Mouse (Mus musculus): Measurements from ENCODE around the gene Hmg20a.
"Not testable (repeated sequence)": the region's sequence is repeated elsewhere in the genome, so short reads cannot be mapped to it uniquely, and the experiment has no call there.

The Hmg20a gene

DNA sequence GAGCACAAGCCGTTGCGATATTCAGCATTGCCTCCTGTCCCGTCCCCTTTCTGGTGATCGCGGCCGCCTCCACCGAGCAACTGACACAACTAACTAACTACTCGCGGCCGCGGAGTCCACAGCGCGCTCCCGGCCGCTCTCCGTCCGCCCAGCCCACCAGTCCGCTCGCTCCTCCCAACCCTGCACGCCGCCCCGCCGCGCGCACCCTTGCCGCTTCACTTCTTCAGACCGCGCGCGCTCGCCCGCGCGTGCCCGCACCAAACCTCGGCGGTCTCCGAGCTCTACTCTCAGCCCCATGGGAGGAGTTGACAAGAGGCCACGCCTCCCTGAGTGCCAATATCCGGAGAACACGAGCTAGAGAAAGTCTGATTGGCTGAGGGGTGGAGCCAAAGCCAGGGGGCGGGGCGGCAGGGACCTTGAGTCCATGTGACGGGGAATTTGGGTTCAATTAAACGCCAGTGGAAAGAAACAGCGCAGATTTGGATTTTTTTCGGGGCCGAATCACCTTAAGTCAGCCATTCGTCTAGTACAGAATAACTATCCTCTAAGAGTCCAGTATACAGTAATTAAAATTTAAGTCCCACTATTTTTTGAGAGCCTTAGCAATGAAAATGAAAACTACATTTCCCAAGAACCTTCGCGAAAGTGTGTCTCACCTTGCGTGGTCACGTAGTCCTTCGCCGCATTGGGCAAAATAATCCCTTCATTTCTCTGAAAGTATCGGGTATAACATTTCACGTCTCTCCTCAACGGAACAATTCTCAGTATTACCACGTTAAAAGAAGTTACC, at the start of gene Hmg20a, which contains the start of gene Peak1:
Gene Hmg20a, plus strand, starts transcription at position 662 of the 790 bp plus-strand sequence.
Gene Peak1, minus strand, starts transcription at position 120 of the 790 bp plus-strand sequence.
- peak; percentile 100 for DNase-seq

- no peak for DNase-seq
These were observed 49.6 kb upstream of the Hmg20a start for GRCm38 (mm10) chr9:56368814-56369213.

DNA sequence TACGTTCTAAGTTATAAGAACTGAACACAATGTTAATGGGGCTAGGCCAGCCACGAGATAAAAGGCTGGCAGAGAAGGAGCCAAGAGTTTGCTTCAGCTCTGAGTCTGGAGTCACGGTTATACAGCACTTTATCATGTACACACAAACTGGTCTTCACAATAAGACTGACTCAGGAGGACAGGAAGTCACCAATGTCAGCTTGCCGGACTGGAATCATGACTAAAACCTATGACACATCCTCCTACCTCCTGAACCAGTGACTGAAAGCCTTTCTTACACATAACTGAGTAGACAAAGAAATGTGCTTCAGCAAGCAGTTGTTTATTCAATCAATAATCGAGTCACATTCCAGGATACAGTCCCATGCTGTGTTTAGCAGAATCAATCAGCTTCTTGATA, 47.7 kb upstream of the Hmg20a start:
- DNase-seq = no peak

DNA sequence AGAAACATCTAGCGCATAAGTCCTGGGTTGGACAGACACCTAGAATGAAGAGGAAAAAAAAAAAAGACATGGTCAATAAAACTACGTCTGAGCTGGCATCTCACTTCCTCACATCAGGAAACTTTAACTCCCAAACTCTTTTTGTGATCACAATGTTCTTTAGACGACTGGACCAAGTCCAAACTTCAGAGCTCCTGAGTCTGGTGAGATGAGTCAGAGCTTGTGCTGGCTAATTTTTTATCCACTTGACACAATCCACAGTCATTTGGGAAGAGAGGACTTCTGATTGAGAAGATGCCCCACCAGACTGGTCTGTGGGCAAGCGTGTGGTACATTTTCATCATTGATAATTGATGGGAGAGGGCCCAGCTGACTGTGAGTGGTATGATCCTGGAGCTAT, 44.0 kb upstream of the Hmg20a start:
- DNase-seq = no peak

GRCm38 (mm10) chr9:56382786-56383185, 35.6 kb upstream of the Hmg20a start:
- no peak for DNase-seq

DNA sequence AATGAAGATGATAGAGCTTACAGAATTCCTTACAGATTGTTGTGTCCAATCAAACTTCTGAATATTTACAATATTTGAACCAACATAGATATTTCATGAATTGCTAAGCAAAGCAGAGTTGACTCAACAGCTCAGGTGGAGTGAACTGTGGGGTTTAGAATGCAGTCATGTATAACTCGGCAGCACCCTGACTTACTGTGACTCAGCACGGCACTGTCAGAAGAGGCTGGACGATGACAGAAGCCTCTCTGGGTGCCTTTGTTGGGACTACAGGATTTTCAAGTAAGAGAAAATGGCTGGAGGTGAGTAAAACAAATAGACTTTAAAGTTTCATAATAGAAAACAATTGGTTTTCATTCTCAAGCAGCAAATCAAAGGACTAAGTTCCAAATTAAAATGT, 25.6 kb upstream of the Hmg20a start:
- no peak for DNase-seq

GRCm38 (mm10) chr9:56396306-56396705, 22.1 kb upstream of the Hmg20a start:
- DNase-seq = no peak

DNA sequence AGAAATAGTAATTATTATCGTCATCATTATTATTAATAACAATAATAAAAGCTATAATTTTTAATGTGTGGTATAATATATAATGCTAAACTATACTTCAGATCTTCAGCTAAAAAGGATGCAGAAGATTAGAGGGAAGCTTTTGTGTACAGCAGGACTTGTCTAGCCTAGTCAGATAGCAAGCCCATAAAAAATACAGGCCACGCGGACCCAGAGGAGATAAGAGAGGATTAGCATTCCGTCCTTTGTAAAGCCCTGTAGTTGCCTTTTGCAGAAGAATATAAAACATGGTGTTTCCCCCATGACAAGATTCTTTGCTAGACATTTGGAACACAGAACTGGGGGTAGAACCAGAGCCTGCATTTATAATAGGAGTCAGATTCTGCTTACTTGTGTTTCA, 13.8 kb upstream of the Hmg20a start:
- no peak for DNase-seq

DNA sequence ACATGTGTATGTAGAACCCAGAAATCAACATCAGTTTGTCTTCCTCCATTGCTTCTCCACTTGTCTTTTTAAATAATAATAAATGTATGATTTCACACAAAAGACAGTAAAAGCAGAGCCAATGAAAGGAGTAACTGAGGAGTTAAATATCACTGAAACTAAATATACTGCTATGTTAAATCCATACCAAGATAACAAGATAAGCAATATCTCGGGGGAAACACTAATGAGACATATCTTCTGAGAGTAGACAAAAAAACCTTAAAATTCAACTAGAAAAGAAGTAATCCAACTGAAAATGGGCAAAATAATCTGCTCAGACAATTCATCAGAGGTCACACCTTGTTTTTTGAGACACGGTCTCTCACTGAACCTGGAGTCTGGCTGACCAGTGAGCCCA, 8.5 kb upstream of the Hmg20a start:
- DNase-seq = no peak

GRCm38 (mm10) chr9:56412716-56413115, 5.7 kb upstream of the Hmg20a start:
- no peak for DNase-seq

GRCm38 (mm10) chr9:56414322-56414721, 4.1 kb upstream of the Hmg20a start:
- DNase-seq = no peak

DNA sequence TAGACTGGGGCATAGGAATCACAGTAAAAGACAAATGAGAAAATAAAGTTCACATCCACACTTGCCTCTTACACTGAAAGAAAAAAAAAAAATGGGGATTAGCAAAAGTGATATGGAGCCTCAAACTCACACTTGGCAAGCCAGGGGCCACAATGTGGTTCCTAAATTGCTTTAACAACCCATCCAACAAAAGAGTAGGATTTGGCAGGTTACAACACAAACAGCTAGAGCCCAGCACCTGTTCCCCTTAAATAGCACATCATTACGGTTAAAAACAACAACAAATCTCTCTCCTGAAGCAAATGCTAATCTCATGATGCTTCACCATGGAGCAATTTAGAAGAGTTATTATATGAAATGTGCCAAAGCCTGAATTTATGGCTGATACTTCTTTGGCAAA, 3.0 kb upstream of the Hmg20a start:
- peak; percentile 80 for DNase-seq

DNA sequence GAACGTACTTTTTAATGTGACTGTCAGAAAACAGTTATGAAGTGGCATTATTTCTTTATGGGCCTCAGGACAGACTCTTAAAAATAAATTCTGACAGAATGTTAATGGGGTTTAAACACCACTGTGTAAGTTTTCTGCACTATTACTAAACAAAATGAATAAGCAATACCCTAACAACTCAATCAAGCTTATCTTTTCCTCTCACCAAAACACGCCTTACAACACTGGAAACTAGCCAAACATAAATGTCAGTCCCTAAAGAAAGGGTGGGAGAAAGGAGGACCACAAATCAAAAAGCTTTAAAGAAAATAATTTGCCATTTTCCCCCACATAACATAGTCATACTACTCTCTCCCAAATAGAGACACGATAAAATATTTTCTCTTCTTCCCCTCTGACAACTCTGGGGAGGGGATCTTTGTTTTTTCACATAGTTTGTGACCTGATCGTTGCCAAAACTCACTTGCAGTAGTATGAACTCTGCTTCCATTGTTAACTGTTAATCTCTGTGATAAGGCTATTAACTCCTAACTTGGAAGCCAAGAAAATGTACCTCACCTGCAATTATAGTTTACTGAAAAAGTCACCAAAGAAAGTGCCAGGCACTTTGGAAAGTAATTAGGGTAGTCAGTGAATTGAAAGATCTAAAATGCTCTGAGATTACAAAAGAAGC, 2.3 kb upstream of the Hmg20a start:
- no peak for DNase-seq

DNA sequence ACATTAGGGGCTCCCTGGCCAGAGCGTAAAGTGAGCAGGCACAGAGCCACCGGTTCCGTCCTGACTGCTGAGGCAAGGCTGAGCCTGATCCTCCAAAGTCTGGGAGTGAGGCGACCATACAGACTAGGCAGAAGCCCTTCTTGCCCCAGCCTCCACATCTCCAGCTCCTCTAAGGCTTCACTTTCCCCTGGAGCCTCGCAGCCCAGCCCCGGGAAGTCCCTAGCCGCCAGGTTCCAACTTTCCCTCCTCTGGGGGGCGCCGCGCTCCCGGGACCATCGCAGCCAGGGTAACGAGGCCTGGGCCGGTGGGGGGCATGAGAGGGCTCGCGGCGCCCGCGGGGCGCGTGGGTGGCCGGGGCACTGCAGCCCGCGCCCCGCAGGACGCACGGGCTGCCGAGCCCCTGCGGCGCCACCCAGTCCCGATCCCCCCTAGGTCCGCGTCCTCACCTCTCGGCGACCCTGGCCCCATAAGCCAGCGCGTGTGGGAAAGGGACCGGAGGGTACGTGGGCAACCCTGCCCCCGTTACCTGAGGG, 928 bp upstream of the Hmg20a start:
- DNase-seq = peak; percentile 82

DNA sequence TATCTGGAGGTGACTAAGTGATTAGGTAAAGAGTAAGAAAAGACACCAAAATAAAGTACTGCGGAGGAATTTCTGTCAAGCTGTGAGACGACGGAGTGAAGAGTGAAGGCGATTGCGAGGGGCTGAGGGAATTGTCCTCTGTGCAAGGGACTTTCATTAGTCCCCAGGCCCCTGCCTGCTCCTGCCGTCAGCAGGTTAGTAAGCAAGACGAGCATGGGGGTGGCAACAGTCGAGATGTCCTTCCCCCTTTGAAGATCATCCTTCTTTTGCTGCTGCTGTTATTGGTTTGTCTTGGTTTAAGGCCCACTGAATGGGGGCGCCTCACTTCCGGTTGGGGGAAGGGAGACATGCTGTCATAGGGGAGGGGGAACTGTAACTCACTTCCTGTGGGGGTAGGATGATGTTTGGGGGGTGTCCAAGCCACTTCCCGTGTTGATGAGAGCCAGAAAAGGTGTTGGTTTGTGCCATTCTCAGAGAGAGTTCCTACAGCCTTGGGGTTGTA, 380 bp downstream of the Hmg20a start:
- peak; percentile 81 for DNase-seq

- no peak for DNase-seq
These were observed 1.8 kb downstream of the Hmg20a start for GRCm38 (mm10) chr9:56420236-56420635.

- no peak for DNase-seq
These were observed 2.6 kb downstream of the Hmg20a start for GRCm38 (mm10) chr9:56420892-56421601.

- DNase-seq = no peak
These were observed 3.6 kb downstream of the Hmg20a start for GRCm38 (mm10) chr9:56421991-56422390.

GRCm38 (mm10) chr9:56424861-56425260, 6.5 kb downstream of the Hmg20a start:
- no peak for DNase-seq

GRCm38 (mm10) chr9:56435821-56436526, 17.6 kb downstream of the Hmg20a start:
- peak; percentile 58 for DNase-seq

GRCm38 (mm10) chr9:56437300-56437892, 19.0 kb downstream of the Hmg20a start:
- not testable (repeated sequence) for DNase-seq

DNA sequence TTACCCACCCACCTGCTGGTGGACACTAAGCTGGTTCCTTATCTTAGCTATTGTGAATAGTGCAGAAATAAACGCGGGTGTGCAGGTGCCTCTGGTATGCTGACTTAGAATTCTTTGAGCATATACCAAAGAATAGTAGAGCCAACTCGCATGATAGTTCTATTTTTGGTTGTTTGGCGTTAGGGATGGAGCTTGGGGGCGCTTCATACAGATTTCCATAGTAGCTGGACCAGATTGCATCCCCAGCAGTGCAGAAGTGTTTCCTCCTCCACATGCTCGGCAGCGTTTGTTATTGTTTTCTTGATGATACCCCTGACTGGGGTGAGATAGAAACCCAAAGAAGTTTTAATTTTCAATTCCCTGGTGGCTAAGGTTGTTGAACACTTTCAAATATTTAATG, 21.3 kb downstream of the Hmg20a start:
- no peak for DNase-seq

Data from cerebellum, adult 11-12 months (tissue).